Mouse (Mus musculus) mouse embryonic stem cell (cell line): ENCODE data around the gene Adgrf3.
"Not testable (repeated sequence)": the region's sequence is repeated elsewhere in the genome, so short reads cannot be mapped to it uniquely, and the experiment has no call there.

ENCODE experiments used
- in situ Hi-C, 2 experiments: fragments of 300-500 bp; cut with MboI; formaldehyde crosslinking; loops; 1 replicate in 1 of 2; 3 replicates in 1 of 2; pipeline ENCODE4 v1.14.3; 2019 to 2020; ENCODE audit warnings: low sequenced_read_pairs in 2 of 2, low pct_unique_long_range_greater_than_20kb in 1 of 2, mixed read lengths in 1 of 2; ENCODE audit not compliant: unreplicated experiment in 1 of 2

Gene Adgrf3

GRCm38 (mm10) chr5:30205493-30205892 is at the start of gene Adgrf3:
TSS of gene Adgrf3 (minus strand) at chr5:30205722.
- in situ Hi-C loops, result no loop called here

DNA sequence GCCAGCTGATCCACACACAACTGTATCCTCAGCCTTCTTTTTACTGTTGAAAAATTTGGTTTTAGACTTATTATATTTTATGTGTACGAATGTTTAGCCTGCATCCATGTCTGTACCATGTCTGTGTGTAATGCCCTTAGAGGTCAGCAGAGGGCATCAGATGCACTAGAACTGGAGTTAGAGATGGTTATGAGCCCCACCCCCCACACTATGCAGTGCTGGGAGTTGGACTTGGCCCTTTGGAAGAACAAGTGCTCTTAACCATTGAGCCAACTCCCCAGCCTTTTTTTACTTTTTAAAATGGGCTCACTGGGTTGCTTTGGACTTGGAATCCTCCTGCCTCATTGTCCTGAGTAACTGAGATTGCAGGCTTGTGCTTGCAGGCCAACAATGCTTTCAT is 42.1 kb upstream of the Adgrf3 start:
- in situ Hi-C loops, result no loop called here

DNA sequence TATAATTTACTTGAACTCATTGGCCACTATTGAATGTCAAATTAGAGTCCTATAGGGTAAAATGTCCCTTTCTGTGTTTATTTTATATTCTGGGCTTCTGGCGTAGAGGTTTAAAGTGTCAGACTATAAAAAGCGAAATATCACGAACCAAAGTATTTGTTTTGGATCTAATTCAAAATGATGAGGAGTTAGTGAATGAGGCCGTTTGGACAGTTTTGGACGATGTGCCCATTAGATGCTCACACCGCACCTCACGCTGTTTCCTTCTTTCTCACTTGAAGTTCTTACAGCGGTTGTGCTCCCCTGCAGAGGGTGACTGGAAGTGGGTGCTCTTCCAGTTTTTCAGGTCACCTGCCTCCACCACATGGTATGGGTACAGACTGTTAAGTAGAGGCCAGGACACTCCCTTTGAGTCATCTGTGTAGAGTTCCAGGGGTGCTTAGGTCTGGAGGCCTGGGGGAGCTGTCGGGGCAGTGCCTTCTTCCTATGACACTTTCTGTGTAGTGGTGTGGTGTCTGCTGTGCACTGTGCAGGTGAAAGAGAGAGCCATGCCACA is 40.4 kb upstream of the Adgrf3 start:
- in situ Hi-C loops, result no loop called here

- in situ Hi-C loops, result no loop called here
These were observed 38.2 kb upstream of the Adgrf3 start for GRCm38 (mm10) chr5:30243741-30244140.

- in situ Hi-C loops, result no loop called here
These were observed 36.9 kb upstream of the Adgrf3 start for GRCm38 (mm10) chr5:30242410-30242809.

GRCm38 (mm10) chr5:30240552-30240951 is 35.0 kb upstream of the Adgrf3 start:
- in situ Hi-C loops, result no loop called here

- in situ Hi-C loops, result no loop called here
These were observed 33.0 kb upstream of the Adgrf3 start for GRCm38 (mm10) chr5:30238533-30238932.

GRCm38 (mm10) chr5:30235641-30236126 is 30.2 kb upstream of the Adgrf3 start:
- in situ Hi-C loops, result no loop called here

DNA sequence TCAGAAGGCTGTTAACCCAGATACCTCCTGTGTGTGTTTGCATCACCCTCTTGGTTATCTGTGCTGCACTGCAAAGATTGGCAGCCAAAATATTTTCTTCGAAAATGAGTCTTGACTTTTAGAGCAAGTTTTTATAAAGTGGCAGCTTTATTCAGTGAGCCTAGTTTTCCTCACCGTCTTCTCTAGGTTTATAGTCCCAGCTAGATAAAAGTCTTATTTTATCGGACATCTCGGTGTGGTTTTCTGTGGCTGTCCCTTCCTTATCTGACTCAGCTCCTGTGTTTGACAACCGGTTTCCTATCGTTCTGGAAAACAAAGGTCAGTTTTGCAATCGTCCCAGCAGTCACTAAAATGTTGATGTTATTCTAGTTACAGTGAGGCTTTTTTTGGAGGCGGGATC is 28.5 kb upstream of the Adgrf3 start:
- in situ Hi-C loops, result no loop called here

GRCm38 (mm10) chr5:30233042-30233441 is 27.5 kb upstream of the Adgrf3 start:
- in situ Hi-C loops, result no loop called here

GRCm38 (mm10) chr5:30232271-30232971 is 26.9 kb upstream of the Adgrf3 start, which contains the start of gene Selenoi:
TSS of gene Selenoi (plus strand) at chr5:30232581.
- in situ Hi-C loops, result no loop called here

- in situ Hi-C loops, result no loop called here
These were observed 26.4 kb upstream of the Adgrf3 start for GRCm38 (mm10) chr5:30231891-30232270.

DNA sequence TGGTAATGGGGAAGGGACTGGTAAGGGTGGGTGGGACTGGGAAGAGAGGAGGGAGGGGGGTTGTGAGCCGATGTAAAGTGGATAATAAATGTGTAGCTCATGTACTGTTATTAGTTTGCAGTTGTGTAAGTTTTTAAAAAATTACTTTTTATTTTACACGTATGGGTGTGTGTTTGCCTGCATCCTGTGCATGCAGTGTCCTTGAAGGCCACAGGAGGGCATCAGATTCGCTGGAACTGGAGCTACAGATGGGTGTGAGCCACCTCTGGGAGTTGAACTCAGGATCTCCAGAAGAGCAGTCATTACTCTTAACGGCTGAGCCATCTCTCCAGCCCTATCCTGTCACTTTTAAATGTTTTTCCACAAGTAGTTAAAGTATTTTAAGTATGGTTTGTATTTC is 25.4 kb upstream of the Adgrf3 start:
- in situ Hi-C loops, result no loop called here

DNA sequence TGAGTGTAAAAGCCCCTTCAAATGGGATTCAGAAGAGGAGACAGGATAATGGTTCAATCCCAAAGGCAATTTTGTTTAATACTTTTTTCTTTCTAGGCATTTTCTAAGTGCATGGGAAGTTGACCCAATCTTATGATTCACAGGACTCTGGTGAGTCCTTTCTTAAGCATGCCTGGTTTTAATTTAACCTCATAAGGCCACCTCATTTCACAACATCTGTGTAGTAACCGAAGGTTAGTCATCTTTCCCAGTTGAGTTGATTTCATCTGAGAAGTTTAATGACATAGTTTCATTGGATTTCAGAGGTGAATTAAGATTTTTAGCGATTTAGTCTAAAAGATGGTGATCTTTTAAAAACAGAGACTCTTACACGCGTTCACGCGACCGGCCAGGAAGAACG is 17.2 kb upstream of the Adgrf3 start:
- in situ Hi-C loops, result no loop called here

- in situ Hi-C loops, result no loop called here
These were observed 15.1 kb upstream of the Adgrf3 start for GRCm38 (mm10) chr5:30220666-30221065.

DNA sequence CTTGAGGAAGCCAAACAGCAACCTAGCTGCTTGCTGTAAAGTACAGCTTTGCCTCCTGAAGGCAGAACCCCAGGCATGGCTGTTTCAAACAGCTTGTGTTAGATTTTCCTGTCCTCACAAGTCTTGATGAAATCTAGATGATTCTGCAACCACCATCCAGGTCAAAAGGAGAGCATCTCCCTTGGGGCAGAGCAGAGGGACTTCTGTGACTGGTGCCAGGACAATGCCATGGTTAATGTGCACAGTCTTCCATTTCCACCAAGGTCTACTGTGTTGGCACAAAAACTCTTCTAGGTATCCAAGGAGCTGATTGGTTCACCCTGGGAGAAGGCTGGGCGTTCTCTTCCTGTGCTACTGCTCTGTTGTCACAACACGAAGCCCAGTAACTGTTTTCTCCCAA is 14.2 kb upstream of the Adgrf3 start:
- in situ Hi-C loops, result no loop called here

DNA sequence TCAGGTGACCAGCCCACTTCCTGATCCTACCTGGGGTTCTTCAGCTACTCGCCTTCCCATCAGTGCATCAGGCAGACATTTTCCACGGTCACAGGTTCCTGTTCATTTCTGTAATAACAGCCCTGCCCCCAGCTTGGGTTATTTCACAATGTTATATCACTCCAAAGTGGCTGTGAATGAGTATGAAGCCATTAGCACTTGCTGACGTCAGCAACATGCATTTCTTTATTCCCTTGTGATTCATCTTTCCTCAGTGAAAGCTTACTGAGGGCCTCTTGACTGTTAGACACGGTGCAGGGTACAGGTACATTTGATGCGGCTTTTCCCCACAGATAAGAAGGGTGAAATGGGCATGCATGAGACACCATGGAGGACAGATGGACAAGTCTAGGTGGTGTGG is 10.4 kb upstream of the Adgrf3 start:
- in situ Hi-C loops, result no loop called here

- in situ Hi-C loops, result no loop called here
These were observed 9.4 kb upstream of the Adgrf3 start for GRCm38 (mm10) chr5:30214889-30215288.

GRCm38 (mm10) chr5:30210758-30211157 is 5.2 kb upstream of the Adgrf3 start:
- in situ Hi-C loops, result not testable (repeated sequence)

DNA sequence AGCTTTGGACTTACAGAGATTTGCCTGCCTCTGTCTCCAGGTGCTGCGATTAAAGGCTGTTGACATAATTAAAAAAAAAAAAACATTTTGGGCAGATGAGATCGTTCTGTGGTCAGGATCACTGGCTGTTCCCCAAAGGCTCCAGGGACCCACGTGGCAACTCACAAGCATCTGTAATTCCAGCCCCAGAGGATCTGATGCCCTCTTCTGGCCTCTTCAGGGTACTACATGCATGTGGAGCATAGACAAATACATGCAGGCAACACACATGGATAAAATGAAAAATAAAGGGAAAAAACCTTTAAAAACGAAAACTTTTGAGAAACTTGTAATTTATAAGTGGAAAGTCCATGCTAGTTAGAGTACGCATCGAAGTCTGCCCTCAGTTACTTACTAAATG is 1.8 kb upstream of the Adgrf3 start:
- in situ Hi-C loops, result no loop called here
